Mouse (Mus musculus) midbrain, embryonic 14.5 days (tissue): ENCODE data around the gene Fmo6. TPM values are rescaled to one million over a fixed set of nuclear protein-coding genes. Genes with fewer than 3 reads are reported as not detected.

ENCODE experiments used
- ATAC-seq: fragments of 200-750 bp; cut with Nextera tagmentation; 2 replicates; pipeline ENCODE4 v1.8.0; 2017; ENCODE audit warnings: moderate number of reproducible peaks, moderate library complexity; ENCODE audit not compliant: low FRiP score, low TSS enrichment
- DNase-seq: peaks from one replicate; pipeline ENCODE4 v3.0.0-alpha.2; 2015
- H3K27ac ChIP-seq: fragments of 300-500 bp; sonication (generic); replicated peaks from 2 replicates; pipeline ENCODE4 v1.5.1; 2014; ENCODE audit warnings: mild to moderate bottlenecking, low read depth, low read length, moderate library complexity
- H3K27me3 ChIP-seq: fragments of 300-500 bp; sonication (generic); 2 replicates; pipeline ENCODE4 v1.6.1; 2014; ENCODE audit warnings: low read length, control low read depth, mixed read lengths; ENCODE audit not compliant: control insufficient read depth, insufficient read depth
- H3K36me3 ChIP-seq: fragments of 300-500 bp; sonication (generic); 2 replicates; pipeline ENCODE4 v1.6.1; 2014; ENCODE audit warnings: low read length, control low read depth; ENCODE audit not compliant: control insufficient read depth, insufficient read depth
- H3K4me1 ChIP-seq: fragments of 300-500 bp; sonication (generic); 2 replicates; pipeline ENCODE4 v1.6.1; 2014; ENCODE audit warnings: mild to moderate bottlenecking, antibody characterized with exemption, low read length, control low read depth; ENCODE audit not compliant: control insufficient read depth, insufficient read depth
- H3K4me2 ChIP-seq: fragments of 300-500 bp; sonication (generic); 2 replicates; pipeline ENCODE4 v1.6.1; 2014; ENCODE audit warnings: mild to moderate bottlenecking, low read length, moderate library complexity
- H3K4me3 ChIP-seq: fragments of 300-500 bp; sonication (generic); replicated peaks from 2 replicates; pipeline ENCODE4 v1.5.1; 2014; ENCODE audit warnings: low read depth, low read length
- H3K9ac ChIP-seq: fragments of 300-500 bp; sonication (generic); replicated peaks from 2 replicates; pipeline ENCODE4 v1.6.1; 2014; ENCODE audit warnings: mild to moderate bottlenecking, low read length, moderate library complexity
- H3K9me3 ChIP-seq: fragments of 300-500 bp; sonication (generic); 2 replicates; pipeline ENCODE4 v1.6.1; 2016; ENCODE audit warnings: low read length, control low read depth, mixed read lengths; ENCODE audit not compliant: control insufficient read depth
- WGBS: fragments of 180-500 bp; shearing (Covaris S2); extraction: QIAGEN DNeasy Blood & Tissue Kit; methylation state at CpG from one replicate; pipeline ENCODE4 v1.1.7; 2014; 5-methylcytosine and 5-hydroxymethylcytosine counted together
- polyA plus RNA-seq: library from polyadenylated mRNA; unstranded; fragments of >200 nt; fragmentation: Nextera tagmentation; extraction: Ambion mirVana; gene quantifications from 2 replicates; pipeline ENCODE4 v1.2.1, GENCODE M21; 2014

Fmo6 gene
- polyA plus RNA-seq, 1 experiment from 2014 or later: not detected

GRCm38 (mm10) chr1:162930631-162931030 is 6.7 kb downstream of the Fmo6 start:
- Histone ChIP-seq H3K4me3 (no peak overlapping the region), H3K9me3 (no peaks in the 10 kb centered on the region), H3K27me3 (no peaks in the 10 kb centered on the region), H3K4me1 (no peaks in the 10 kb centered on the region), H3K4me2 (no peak overlapping the region), H3K9ac (no peak overlapping the region), H3K36me3 (no peaks in the 10 kb centered on the region), H3K27ac (no peak overlapping the region)
- DNase-seq (no peak), ATAC-seq (no peak)
- WGBS: 67% methylated on average over 2 of the region's 2 CpGs

GRCm38 (mm10) chr1:162929146-162929545 is 8.2 kb downstream of the Fmo6 start:
- no peak overlapping the region for H3K4me3 ChIP-seq
- H3K4me1 ChIP-seq: no peaks in the 10 kb centered on the region
- no peak for DNase-seq
- no peak for ATAC-seq
- no peaks in the 10 kb centered on the region for H3K27me3 ChIP-seq
- no peak overlapping the region for H3K4me2 ChIP-seq
- WGBS: 83% methylated on average over 3 of the region's 3 CpGs
- no peak overlapping the region for H3K9ac ChIP-seq
- no peak overlapping the region for H3K27ac ChIP-seq
- H3K9me3 ChIP-seq: no peaks in the 10 kb centered on the region
- no peaks in the 10 kb centered on the region for H3K36me3 ChIP-seq

GRCm38 (mm10) chr1:162925121-162925520 is 12.2 kb downstream of the Fmo6 start:
- Histone ChIP-seq H3K4me1 (no peaks in the 10 kb centered on the region), H3K9ac (no peak overlapping the region), H3K4me3 (no peak overlapping the region), H3K27ac (no peak overlapping the region), H3K27me3 (no peaks in the 10 kb centered on the region), H3K36me3 (no peaks in the 10 kb centered on the region), H3K4me2 (no peak overlapping the region), H3K9me3 (no peaks in the 10 kb centered on the region)
- WGBS: 69% methylated on average over 1 of the region's 1 CpGs
- no peak for ATAC-seq
- DNase-seq: no peak

GRCm38 (mm10) chr1:162916661-162917060 is 20.7 kb downstream of the Fmo6 start:
- no peak overlapping the region for H3K4me3 ChIP-seq
- H3K27me3 ChIP-seq: no peaks in the 10 kb centered on the region
- H3K9ac ChIP-seq: no peak overlapping the region
- ATAC-seq (no peak), DNase-seq (no peak)
- no peak overlapping the region for H3K4me2 ChIP-seq
- H3K9me3 ChIP-seq: no peaks in the 10 kb centered on the region
- no peaks in the 10 kb centered on the region for H3K4me1 ChIP-seq
- WGBS: 76% methylated on average over 8 of the region's 8 CpGs
- no peak overlapping the region for H3K27ac ChIP-seq
- H3K36me3 ChIP-seq: no peaks in the 10 kb centered on the region

GRCm38 (mm10) chr1:162914932-162915556 is 22.3 kb downstream of the Fmo6 start:
- no peaks in the 10 kb centered on the region for H3K27me3 ChIP-seq
- DNase-seq (no peak), ATAC-seq (no peak)
- no peaks in the 10 kb centered on the region for H3K9me3 ChIP-seq
- H3K4me1 ChIP-seq: no peaks in the 10 kb centered on the region
- H3K36me3 ChIP-seq: no peaks in the 10 kb centered on the region
- H3K27ac ChIP-seq: no peak overlapping the region
- H3K4me3 ChIP-seq: no peak overlapping the region
- no peak overlapping the region for H3K4me2 ChIP-seq
- H3K9ac ChIP-seq: no peak overlapping the region
- WGBS: 87% methylated on average over 4 of the region's 4 CpGs

- Histone ChIP-seq H3K4me1 (no peaks in the 10 kb centered on the region), H3K9ac (no peak overlapping the region), H3K36me3 (no peaks in the 10 kb centered on the region), H3K27me3 (no peaks in the 10 kb centered on the region), H3K4me3 (no peak overlapping the region), H3K9me3 (no peaks in the 10 kb centered on the region), H3K4me2 (no peak overlapping the region), H3K27ac (no peak overlapping the region)
- ATAC-seq (no peak), DNase-seq (no peak)
Measured at GRCm38 (mm10) chr1:162912085-162912484, 25.2 kb downstream of the Fmo6 start.

DNA sequence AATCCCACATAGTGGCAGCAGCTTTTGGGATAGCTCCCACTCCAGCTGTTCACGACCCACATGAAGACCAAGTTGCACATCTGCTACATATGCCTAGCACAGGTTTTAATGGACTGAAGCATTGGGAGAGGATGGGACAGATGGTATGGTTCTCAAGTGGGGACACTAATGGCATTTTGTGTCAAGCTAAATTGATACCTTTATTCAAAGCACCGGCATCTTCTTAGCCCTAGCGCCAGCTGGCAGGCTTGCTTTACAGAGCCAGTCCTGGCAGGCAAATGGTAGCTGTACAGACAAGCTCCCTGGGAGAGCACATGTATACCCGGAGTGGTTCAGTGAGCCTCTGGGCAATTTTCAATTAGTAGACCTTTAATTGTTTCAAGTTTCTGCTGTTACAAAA is 35.4 kb downstream of the Fmo6 start:
- Histone ChIP-seq H3K27me3 (no peaks in the 10 kb centered on the region), H3K36me3 (no peaks in the 10 kb centered on the region), H3K9ac (no peak overlapping the region), H3K27ac (no peak overlapping the region), H3K4me2 (no peak overlapping the region), H3K4me3 (no peak overlapping the region), H3K9me3 (no peaks in the 10 kb centered on the region), H3K4me1 (no peaks in the 10 kb centered on the region)
- 70% methylated on average over 4 of the region's 4 CpGs for WGBS
- ATAC-seq (peak; percentile 74), DNase-seq (peak; percentile 30)

GRCm38 (mm10) chr1:162897838-162898811 is 39.2 kb downstream of the Fmo6 start, which contains the start of gene Fmo2:
Fmo2 (minus strand) TSS chr1:162898726.
- DNase-seq (no peak), ATAC-seq (no peak)
- 73% methylated on average over 14 of the region's 14 CpGs for WGBS
- Histone ChIP-seq H3K36me3 (no peaks in the 10 kb centered on the region), H3K27me3 (no peaks in the 10 kb centered on the region), H3K4me2 (no peak within 1 kb of the TSS), H3K4me3 (no peak within 1 kb of the TSS), H3K27ac (no peak within 1 kb of the TSS), H3K9ac (no peak within 1 kb of the TSS), H3K9me3 (no peaks in the 10 kb centered on the region), H3K4me1 (no peaks in the 10 kb centered on the region)
